Mouse (Mus musculus): Measurements from ENCODE around the gene Herc6. TPM values are rescaled to one million over a fixed set of nuclear protein-coding genes. Genes with fewer than 3 reads are reported as not detected.

Gene Herc6
- total RNA-seq (2023), result 36.4 TPM

GRCm38 (mm10) chr6:57580881-57581548 lies at the start of gene Herc6:
Herc6 (plus strand) TSS chr6:57581000.

GRCm38 (mm10) chr6:57535386-57535936 lies 45.3 kb upstream of the Herc6 start, which contains the start of gene Ppm1k:
Ppm1k (minus strand) TSS chr6:57535468.

GRCm38 (mm10) chr6:57691467-57692261 lies 110.9 kb downstream of the Herc6 start, which contains the start of gene Pyurf:
Pyurf (minus strand) TSS chr6:57692078.

GRCm38 (mm10) chr6:57702376-57702742 lies 121.6 kb downstream of the Herc6 start, which contains the start of gene Lancl2:
Lancl2 (plus strand) TSS chr6:57702540.

Other genes with a start within 250 kb of the Herc6 start
- not detected for gene Vmn1r17, start 217.3 kb upstream of the Herc6 start, total RNA-seq (2023)
- gene Vmn1r18, start 185.2 kb upstream of the Herc6 start, total RNA-seq (2023), result not detected
- gene Vmn1r19, start 177.2 kb upstream of the Herc6 start, total RNA-seq (2023), result not detected
- not detected for gene Vmn1r20, start 152.1 kb upstream of the Herc6 start, total RNA-seq (2023)
- gene Ppm1k, start 45.5 kb upstream of the Herc6 start, total RNA-seq (2023), result 33.6 TPM
- 2.8 TPM for gene Pyurf, start 111.1 kb downstream of the Herc6 start, total RNA-seq (2023)
- gene Lancl2, start 121.5 kb downstream of the Herc6 start, total RNA-seq (2023), result 7.4 TPM
- gene Vopp1, start 244.2 kb downstream of the Herc6 start, total RNA-seq (2023), result 48.1 TPM